Mouse (Mus musculus): ENCODE measurements around the gene Lemd1. TPM values are rescaled to one million over a fixed set of nuclear protein-coding genes. Genes with fewer than 3 reads are reported as not detected.

The Lemd1 gene
- total and polyA plus RNA-seq, 3 experiments: not detected

- dilution Hi-C loops (cut with MboI; ENCODE audit: extremely low pct_ligation_motif_present, extremely low pct_unique_long_range_greater_than_20kb, low sequenced_read_pairs): no loop called here
- H3K27ac ChIP-seq (ENCODE audit: insufficient read depth, low read depth): no peak overlapping the region
These were observed 63.2 kb downstream of the Lemd1 start for GRCm38 (mm10) chr1:132254467-132254866.

DNA sequence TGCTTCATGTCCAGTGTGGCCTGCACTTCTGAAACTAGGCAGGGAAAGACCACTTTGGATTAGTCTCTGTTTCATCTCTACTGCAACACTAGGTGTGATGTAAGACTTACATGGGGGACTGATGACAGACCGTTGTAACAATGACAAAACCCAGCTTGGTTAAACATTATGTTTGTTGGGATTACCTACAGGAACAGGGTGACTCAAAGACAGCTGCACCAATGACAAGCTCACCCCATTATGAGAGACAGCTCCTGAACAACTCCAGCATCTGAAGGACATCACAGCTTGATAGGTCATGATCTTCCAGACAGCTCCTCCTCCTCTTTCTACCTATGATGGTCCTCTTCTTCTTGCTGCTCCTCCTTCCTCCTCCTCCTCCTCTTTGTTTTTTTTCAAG is 69.1 kb downstream of the Lemd1 start:
- in situ Hi-C loops (cut with MboI; ENCODE audit: low pct_ligation_motif_present, low pct_unique_long_range_greater_than_20kb, low sequenced_read_pairs): no loop called here
- Histone ChIP-seq H3K36me3 (replicated peaks in 1 of 2; ENCODE audit: control insufficient read depth in 1 of 2, insufficient read depth in 1 of 2, low read length in 1 of 2) (no peaks in the 10 kb centered on the region), H3K4me3 (replicated peaks in 1 of 3; ENCODE audit: low read depth in 2 of 3, low read length in 2 of 3, poor library complexity in 1 of 3) (no peak overlapping the region), H3K4me2 (ENCODE audit: insufficient read depth, low read depth, poor library complexity, severe bottlenecking) (no peak overlapping the region), H3K4me1 (ENCODE audit: control insufficient read depth in 1 of 2, insufficient read depth in 2 of 2) (peaks cover 17 to 31% of the 10 kb centered on the region in 2 experiments), H3K9me3 (replicated peaks; ENCODE audit: low read length) (no peaks in the 10 kb centered on the region), H3K27ac (ENCODE audit: insufficient read depth, low read depth) (no peak overlapping the region), H3K9ac (ENCODE audit: insufficient read depth, low read depth) (no peak overlapping the region), H3K79me2 (replicated peaks; ENCODE audit: control insufficient read depth, extremely low read depth, insufficient read depth, poor library complexity, severe bottlenecking) (no peaks in the 10 kb centered on the region), H3K27me3 (replicated peaks) (no peaks in the 10 kb centered on the region)
- DNase-seq (ENCODE audit: extremely low read depth): no peak
- TF ChIP-seq USF2 (conservative IDR thresholded peaks at IDR 0.05; ENCODE audit: low read depth, low read length) (no peak), EP300 (IDR thresholded peaks at IDR 0.05; ENCODE audit: low read length) (no peak), SMC3 (IDR thresholded peaks at IDR 0.05; ENCODE audit: low read depth, low read length) (no peak), IRF4 (IDR thresholded peaks at IDR 0.05; ENCODE audit: low read depth, low read length) (no peak), CHD2 (IDR thresholded peaks at IDR 0.05; ENCODE audit: low read length) (no peak), BHLHE40 (IDR thresholded peaks at IDR 0.05; ENCODE audit: low read depth, low read length) (no peak), CHD1 (IDR thresholded peaks at IDR 0.05; ENCODE audit: low read depth, low read length) (no peak), JUND (conservative IDR thresholded peaks at IDR 0.05; ENCODE audit: low read depth, low read length) (no peak), MXI1 (IDR thresholded peaks at IDR 0.05; ENCODE audit: low read depth, low read length) (no peak), SIN3A (IDR thresholded peaks at IDR 0.05; ENCODE audit: low read length) (no peak), TBP (conservative IDR thresholded peaks at IDR 0.05; ENCODE audit: low read depth, low read length) (no peak), PAX5 (IDR thresholded peaks at IDR 0.05; ENCODE audit: low read length) (no peak)
- dilution Hi-C loops (cut with MboI; ENCODE audit: extremely low pct_ligation_motif_present, extremely low pct_unique_long_range_greater_than_20kb, low sequenced_read_pairs): no loop called here

More at GRCm38 (mm10) chr1:132254467-132254866, 63.2 kb downstream of the Lemd1 start:
- Histone ChIP-seq H3K9me3 (replicated peaks; ENCODE audit: low read length) (no peaks in the 10 kb centered on the region), H3K4me3 (replicated peaks in 1 of 3; ENCODE audit: low read depth in 2 of 3, low read length in 2 of 3, poor library complexity in 1 of 3) (no peak overlapping the region), H3K4me2 (ENCODE audit: insufficient read depth, low read depth, poor library complexity, severe bottlenecking) (no peak overlapping the region), H3K4me1 (ENCODE audit: control insufficient read depth in 1 of 2, insufficient read depth in 2 of 2) (0 out of 4 replicates have a peak, but pooled peaks cover 0 to 3% of the 10 kb centered on the region in 2 experiments), H3K9ac (ENCODE audit: insufficient read depth, low read depth) (no peak overlapping the region), H3K36me3 (replicated peaks in 1 of 2; ENCODE audit: control insufficient read depth in 1 of 2, insufficient read depth in 1 of 2, low read length in 1 of 2) (no peaks in the 10 kb centered on the region), H3K79me2 (replicated peaks; ENCODE audit: control insufficient read depth, extremely low read depth, insufficient read depth, poor library complexity, severe bottlenecking) (no peaks in the 10 kb centered on the region), H3K27me3 (replicated peaks) (peaks cover 3% of the 10 kb centered on the region)
- no peak for TF ChIP-seq JUN (IDR thresholded peaks at IDR 0.05; ENCODE audit: insufficient read depth, low read depth, low read length)
- TF ChIP-seq CTCF (conservative IDR thresholded peaks at IDR 0.05 in 1 of 2, IDR thresholded peaks at IDR 0.05 in 1 of 2; ENCODE audit: low read depth in 2 of 2, low read length in 2 of 2): peak in 1 of 2 experiments; percentile 29; a peak in 1 of 4 replicates
- in situ Hi-C loops (cut with MboI; ENCODE audit: low pct_ligation_motif_present, low pct_unique_long_range_greater_than_20kb, low sequenced_read_pairs): loop anchor here (10.0 kb wide), 1 partner anchor 50 kb away; no protein-coding TSS in a partner anchor
- no peak for DNase-seq (ENCODE audit: extremely low read depth)

- DNase-seq (ENCODE audit: extremely low read depth): peak; percentile 38
- no peaks in the 10 kb centered on the region for H3K36me3 ChIP-seq (replicated peaks in 1 of 2; ENCODE audit: control insufficient read depth in 1 of 2, insufficient read depth in 1 of 2, low read length in 1 of 2)
- H3K9ac ChIP-seq (ENCODE audit: insufficient read depth, low read depth): no peak overlapping the region
- no peaks in the 10 kb centered on the region for H3K9me3 ChIP-seq (replicated peaks; ENCODE audit: low read length)
- in situ Hi-C loops (cut with MboI; ENCODE audit: low pct_ligation_motif_present, low pct_unique_long_range_greater_than_20kb, low sequenced_read_pairs) (no loop called here), dilution Hi-C loops (cut with MboI; ENCODE audit: extremely low pct_ligation_motif_present, extremely low pct_unique_long_range_greater_than_20kb, low sequenced_read_pairs) (no loop called here)
- no peaks in the 10 kb centered on the region for H3K27me3 ChIP-seq (replicated peaks)
- no peak overlapping the region for H3K27ac ChIP-seq (ENCODE audit: insufficient read depth, low read depth)
- H3K79me2 ChIP-seq (replicated peaks; ENCODE audit: control insufficient read depth, extremely low read depth, insufficient read depth, poor library complexity, severe bottlenecking): no peaks in the 10 kb centered on the region
- H3K4me1 ChIP-seq (ENCODE audit: control insufficient read depth in 1 of 2, insufficient read depth in 2 of 2): peaks cover 19 to 37% of the 10 kb centered on the region in 2 experiments
- no peak overlapping the region for H3K4me2 ChIP-seq (ENCODE audit: insufficient read depth, low read depth, poor library complexity, severe bottlenecking)
- no peak overlapping the region for H3K4me3 ChIP-seq (replicated peaks in 1 of 3; ENCODE audit: low read depth in 2 of 3, low read length in 2 of 3, poor library complexity in 1 of 3)
- TF ChIP-seq ZNF384 (IDR thresholded peaks at IDR 0.05; ENCODE audit: low read depth, low read length) (no peak), CTCF (conservative IDR thresholded peaks at IDR 0.05 in 1 of 2, IDR thresholded peaks at IDR 0.05 in 1 of 2; ENCODE audit: low read depth in 2 of 2, low read length in 2 of 2) (peak; percentile 36 to 53), RAD21 (IDR thresholded peaks at IDR 0.05; ENCODE audit: low read depth, low read length) (peak; percentile 20), SIN3A (IDR thresholded peaks at IDR 0.05; ENCODE audit: low read length) (no peak), SMC3 (IDR thresholded peaks at IDR 0.05; ENCODE audit: low read depth, low read length) (peak; percentile 47), UBTF (IDR thresholded peaks at IDR 0.05; ENCODE audit: low read depth, low read length) (no peak), KAT2A (IDR thresholded peaks at IDR 0.05; ENCODE audit: insufficient replicate concordance, low read length) (no peak)
These were observed 69.8 kb downstream of the Lemd1 start for GRCm38 (mm10) chr1:132261058-132261457.
